Mouse (Mus musculus): ENCODE measurements around the gene Nop16. TPM values are rescaled to one million over a fixed set of nuclear protein-coding genes. Genes with fewer than 3 reads are reported as not detected.

Nop16 gene
- polyA plus RNA-seq, 1 experiment: 26.0 TPM

- Histone ChIP-seq H3K27ac (ENCODE audit: insufficient read depth, low read length) (no peak overlapping the region), H3K4me1 (ENCODE audit: control insufficient read depth, insufficient read depth, low read length) (peaks cover 6% of the 10 kb centered on the region), H3K4me3 (ENCODE audit: insufficient read depth, low read length) (peak overlapping the region; percentile 85)
- no peak for TF ChIP-seq POLR2A (IDR thresholded peaks at IDR 0.05; ENCODE audit: extremely low read depth, insufficient read depth, low read length)
- peak; percentile 40; the same call in 1 of the 2 replicates for TF ChIP-seq CTCF (IDR thresholded peaks at IDR 0.05; ENCODE audit: extremely low read depth, insufficient read depth, low read length)
These were observed 24.1 kb downstream of the Nop16 start for GRCm38 (mm10) chr13:54565594-54566345.

GRCm38 (mm10) chr13:54565201-54565581, 24.7 kb downstream of the Nop16 start, which contains the start of gene 4833439L19Rik:
4833439L19Rik (minus strand) TSS chr13:54565435.
- Histone ChIP-seq H3K4me1 (ENCODE audit: control insufficient read depth, insufficient read depth, low read length) (peaks cover 7% of the 10 kb centered on the region), H3K27ac (ENCODE audit: insufficient read depth, low read length) (no peak within 1 kb of the TSS), H3K4me3 (ENCODE audit: insufficient read depth, low read length) (peak within 1 kb of the TSS; percentile 85)
- TF ChIP-seq POLR2A (IDR thresholded peaks at IDR 0.05; ENCODE audit: extremely low read depth, insufficient read depth, low read length): peak; percentile 93
- no peak for TF ChIP-seq CTCF (IDR thresholded peaks at IDR 0.05; ENCODE audit: extremely low read depth, insufficient read depth, low read length)

- H3K4me1 ChIP-seq (ENCODE audit: control insufficient read depth, insufficient read depth, low read length): peaks cover 8% of the 10 kb centered on the region
- no peak overlapping the region for H3K27ac ChIP-seq (ENCODE audit: insufficient read depth, low read length)
- peak overlapping the region; percentile 85 for H3K4me3 ChIP-seq (ENCODE audit: insufficient read depth, low read length)
- no peak for TF ChIP-seq POLR2A (IDR thresholded peaks at IDR 0.05; ENCODE audit: extremely low read depth, insufficient read depth, low read length)
- no peak for TF ChIP-seq CTCF (IDR thresholded peaks at IDR 0.05; ENCODE audit: extremely low read depth, insufficient read depth, low read length)
These were observed 25.4 kb downstream of the Nop16 start for GRCm38 (mm10) chr13:54564232-54565200.

- Histone ChIP-seq H3K4me1 (ENCODE audit: control insufficient read depth, insufficient read depth, low read length) (peaks cover 8% of the 10 kb centered on the region), H3K4me3 (ENCODE audit: insufficient read depth, low read length) (no peak overlapping the region), H3K27ac (ENCODE audit: insufficient read depth, low read length) (no peak overlapping the region)
- no peak for TF ChIP-seq POLR2A (IDR thresholded peaks at IDR 0.05; ENCODE audit: extremely low read depth, insufficient read depth, low read length)
- no peak for TF ChIP-seq CTCF (IDR thresholded peaks at IDR 0.05; ENCODE audit: extremely low read depth, insufficient read depth, low read length)
These were observed 27.3 kb downstream of the Nop16 start for GRCm38 (mm10) chr13:54562562-54562961.

GRCm38 (mm10) chr13:54560608-54561007, 29.3 kb downstream of the Nop16 start:
- Histone ChIP-seq H3K4me1 (ENCODE audit: control insufficient read depth, insufficient read depth, low read length) (peaks cover 10% of the 10 kb centered on the region), H3K27ac (ENCODE audit: insufficient read depth, low read length) (no peak overlapping the region), H3K4me3 (ENCODE audit: insufficient read depth, low read length) (no peak overlapping the region)
- TF ChIP-seq CTCF (IDR thresholded peaks at IDR 0.05; ENCODE audit: extremely low read depth, insufficient read depth, low read length) (no peak), POLR2A (IDR thresholded peaks at IDR 0.05; ENCODE audit: extremely low read depth, insufficient read depth, low read length) (no peak)

- Histone ChIP-seq H3K4me1 (ENCODE audit: control insufficient read depth, insufficient read depth, low read length) (peaks cover 10% of the 10 kb centered on the region), H3K27ac (ENCODE audit: insufficient read depth, low read length) (no peak overlapping the region), H3K4me3 (ENCODE audit: insufficient read depth, low read length) (no peak overlapping the region)
- TF ChIP-seq POLR2A (IDR thresholded peaks at IDR 0.05; ENCODE audit: extremely low read depth, insufficient read depth, low read length): no peak
These were observed 30.2 kb downstream of the Nop16 start for GRCm38 (mm10) chr13:54559656-54560055.

- Histone ChIP-seq H3K4me1 (ENCODE audit: control insufficient read depth, insufficient read depth, low read length) (peaks cover 8% of the 10 kb centered on the region), H3K4me3 (ENCODE audit: insufficient read depth, low read length) (no peak overlapping the region), H3K27ac (ENCODE audit: insufficient read depth, low read length) (no peak overlapping the region)
- TF ChIP-seq POLR2A (IDR thresholded peaks at IDR 0.05; ENCODE audit: extremely low read depth, insufficient read depth, low read length): no peak
- no peak for TF ChIP-seq CTCF (IDR thresholded peaks at IDR 0.05; ENCODE audit: extremely low read depth, insufficient read depth, low read length)
These were observed 32.2 kb downstream of the Nop16 start for GRCm38 (mm10) chr13:54557652-54558051.

- no peak overlapping the region for H3K27ac ChIP-seq (ENCODE audit: insufficient read depth, low read length)
- TF ChIP-seq POLR2A (IDR thresholded peaks at IDR 0.05; ENCODE audit: extremely low read depth, insufficient read depth, low read length): no peak
- TF ChIP-seq CTCF (IDR thresholded peaks at IDR 0.05; ENCODE audit: extremely low read depth, insufficient read depth, low read length): no peak
- H3K4me1 ChIP-seq (ENCODE audit: control insufficient read depth, insufficient read depth, low read length): peaks cover 5% of the 10 kb centered on the region
- H3K4me3 ChIP-seq (ENCODE audit: insufficient read depth, low read length): no peak overlapping the region
These were observed 33.1 kb downstream of the Nop16 start for GRCm38 (mm10) chr13:54556796-54557195.

- TF ChIP-seq POLR2A (IDR thresholded peaks at IDR 0.05; ENCODE audit: extremely low read depth, insufficient read depth, low read length) (no peak), CTCF (IDR thresholded peaks at IDR 0.05; ENCODE audit: extremely low read depth, insufficient read depth, low read length) (no peak)
- Histone ChIP-seq H3K4me3 (ENCODE audit: insufficient read depth, low read length) (no peak overlapping the region), H3K27ac (ENCODE audit: insufficient read depth, low read length) (no peak overlapping the region), H3K4me1 (ENCODE audit: control insufficient read depth, insufficient read depth, low read length) (peaks cover 5% of the 10 kb centered on the region)
These were observed 33.7 kb downstream of the Nop16 start for GRCm38 (mm10) chr13:54556176-54556575.
